In genomic region chr16:95932860-95933259, GRCm38 (mm10) we compare ENCODE assay signal across 23 mouse cellular contexts.
"Had no signal": no experiment of that assay in that cellular context is flagged by ENCODE, and none has a peak within 500 bp of the region (broad histone marks: within the 10 kb centered on the region; RNA-seq: fewer than 3 reads in every experiment).

No protein-coding gene starts in this region.

- H3K4me2 ChIP-seq: heart, embryonic 12.5 days; hindbrain, embryonic 12.5 days; hindbrain, embryonic 14.5 days; intestine, embryonic 15.5 days; limb, embryonic 13.5 days had no signal

- ATAC-seq: forebrain, postnatal 0 days; hindbrain, embryonic 16.5 days; inflammation-experienced regulatory T-cells, adult 6 months; intestine, embryonic 15.5 days; intestine, postnatal 0 days had no signal

- H3K9me3 ChIP-seq: intestine, embryonic 15.5 days had no signal

- H3K4me3 ChIP-seq: heart, embryonic 10.5 days; heart, embryonic 12.5 days; hindbrain, embryonic 10.5 days; hindbrain, embryonic 12.5 days; intestine, embryonic 15.5 days; layer of hippocampus, adult 2 months; left cerebral cortex, adult 2 months; limb, embryonic 13.5 days had no signal

- DNase-seq: forebrain, postnatal 0 days; gastrocnemius, postnatal 14 days; gastrocnemius, postnatal 36 days; heart, adult 18-20 months; heart, postnatal 10 days; heart, postnatal 4 days; kidney, adult 18-20 months; kidney, adult 8-10 months; kidney, postnatal 10 days; kidney, postnatal 25 days; kidney, postnatal 4 days had no signal

- H3K27me3 ChIP-seq: heart, embryonic 12.5 days; hindbrain, embryonic 12.5 days; intestine, embryonic 15.5 days; limb, embryonic 13.5 days had no signal

- H3K9ac ChIP-seq: forebrain, postnatal 0 days; heart, embryonic 12.5 days; hindbrain, embryonic 12.5 days; hindbrain, embryonic 14.5 days; intestine, embryonic 15.5 days; limb, embryonic 13.5 days had no signal

- H3K27ac ChIP-seq: heart, embryonic 10.5 days; hindbrain, embryonic 10.5 days; hindbrain, embryonic 12.5 days; hindbrain, embryonic 14.5 days; intestine, embryonic 15.5 days; layer of hippocampus, adult 2 months; left cerebral cortex, adult 2 months; limb, embryonic 13.5 days had no signal

- H3K36me3 ChIP-seq: heart, embryonic 10.5 days; heart, embryonic 12.5 days; hindbrain, embryonic 10.5 days; hindbrain, embryonic 12.5 days; intestine, embryonic 15.5 days; limb, embryonic 13.5 days had no signal
